Mouse (Mus musculus): Measurements from ENCODE around the gene Rbpj.

Gene Rbpj

DNA sequence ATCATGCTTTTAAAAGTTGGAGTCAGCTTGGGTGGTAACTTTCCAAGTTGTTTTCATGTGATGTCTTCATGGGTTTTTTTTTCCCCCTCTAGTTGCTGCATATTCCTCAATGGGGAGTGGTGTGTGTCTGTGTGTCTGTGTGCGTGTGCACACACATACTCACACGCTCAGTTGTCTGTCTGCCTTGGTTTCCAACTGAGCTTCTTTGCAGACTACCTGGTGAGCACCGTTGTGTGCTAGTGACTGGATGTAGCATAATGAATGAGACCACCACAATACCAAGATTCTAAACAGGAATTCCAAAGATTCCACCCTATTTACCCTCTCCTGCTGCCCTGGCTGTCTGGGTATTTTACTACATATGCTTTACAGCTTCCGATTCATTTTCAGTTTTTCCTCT, 86.0 kb downstream of the Rbpj start:
- no peak for DNase-seq

DNA sequence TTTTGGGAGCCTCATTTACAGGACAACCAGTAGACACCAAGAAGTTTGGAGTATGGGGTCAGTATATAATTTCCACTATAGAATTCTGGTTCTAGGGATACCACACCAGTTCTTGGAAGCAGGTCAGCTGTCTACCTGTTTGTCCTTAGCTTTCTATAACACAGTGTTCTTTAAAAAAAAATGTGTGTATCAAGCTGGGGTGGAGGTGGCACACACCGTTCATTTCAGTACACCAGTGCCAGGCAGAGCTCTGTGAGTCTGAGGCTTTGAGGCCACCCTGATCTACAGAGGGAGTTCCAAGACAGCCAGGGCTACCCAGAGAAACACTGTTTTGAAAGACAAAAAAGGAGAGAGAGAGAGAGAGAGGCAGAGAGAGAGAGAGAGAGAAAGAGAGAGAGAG, 87.3 kb downstream of the Rbpj start:
- no peak for DNase-seq

GRCm38 (mm10) chr5:53554180-53554579, 88.2 kb downstream of the Rbpj start:
- no peak for DNase-seq

DNA sequence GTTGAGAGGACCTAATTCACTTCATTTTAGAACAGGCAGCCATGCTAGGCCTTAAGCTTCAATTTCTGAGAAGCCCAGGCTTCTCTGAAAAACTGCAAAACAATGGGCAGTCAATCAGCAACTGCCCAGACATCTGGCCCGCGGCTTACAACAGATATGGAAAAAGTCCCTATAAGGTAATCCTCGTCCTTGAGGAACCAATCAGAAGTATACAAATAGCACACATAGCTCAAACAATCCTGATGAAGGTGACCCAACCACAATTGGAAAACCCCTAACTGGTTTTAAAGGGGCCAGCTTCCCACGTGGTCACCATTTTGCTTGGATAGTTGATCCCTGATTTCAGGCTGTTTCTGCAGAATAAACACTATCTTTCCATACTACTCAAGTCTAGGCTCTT, 89.0 kb downstream of the Rbpj start:
- no peak for DNase-seq

- no peak for DNase-seq
Observed at GRCm38 (mm10) chr5:53555474-53555873, 89.5 kb downstream of the Rbpj start.

GRCm38 (mm10) chr5:53555929-53556328, 90.0 kb downstream of the Rbpj start:
- DNase-seq, result no peak

GRCm38 (mm10) chr5:53557544-53558260, 91.8 kb downstream of the Rbpj start:
- DNase-seq, result no peak

GRCm38 (mm10) chr5:53561160-53561559, 95.2 kb downstream of the Rbpj start:
- no peak for DNase-seq

- no peak for DNase-seq
Observed at GRCm38 (mm10) chr5:53564309-53564708, 98.4 kb downstream of the Rbpj start.

DNA sequence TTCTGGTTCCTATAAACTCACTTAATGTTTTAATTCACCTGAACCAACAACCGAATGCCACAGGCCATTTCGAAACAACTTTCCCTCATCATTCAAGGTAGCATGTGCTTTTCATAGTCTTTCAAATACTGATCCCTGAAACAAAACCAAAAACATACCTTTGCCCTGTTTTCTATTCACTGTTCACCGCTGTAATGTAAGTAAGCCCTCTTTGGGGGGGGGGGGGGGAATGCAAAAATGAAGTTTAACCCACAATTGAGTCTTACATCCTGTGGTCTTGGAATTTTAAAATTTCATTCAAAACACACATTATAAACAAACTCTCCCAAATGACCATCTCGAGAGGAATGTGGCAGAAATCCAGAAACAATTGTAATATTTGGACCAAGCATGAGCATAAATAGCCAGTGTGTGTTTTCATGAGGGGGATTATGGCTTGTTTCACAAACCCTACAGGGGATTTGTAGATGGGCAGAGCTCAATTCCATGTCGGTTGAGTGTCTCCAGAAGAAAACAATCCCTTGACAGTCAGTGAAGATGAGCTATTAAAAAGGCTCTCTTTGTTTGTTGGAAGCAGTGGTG, 99.4 kb downstream of the Rbpj start:
- DNase-seq, result no peak

GRCm38 (mm10) chr5:53566485-53567083, 100.6 kb downstream of the Rbpj start:
- no peak for DNase-seq

- no peak for DNase-seq
Observed at GRCm38 (mm10) chr5:53572496-53572895, 106.5 kb downstream of the Rbpj start.

DNA sequence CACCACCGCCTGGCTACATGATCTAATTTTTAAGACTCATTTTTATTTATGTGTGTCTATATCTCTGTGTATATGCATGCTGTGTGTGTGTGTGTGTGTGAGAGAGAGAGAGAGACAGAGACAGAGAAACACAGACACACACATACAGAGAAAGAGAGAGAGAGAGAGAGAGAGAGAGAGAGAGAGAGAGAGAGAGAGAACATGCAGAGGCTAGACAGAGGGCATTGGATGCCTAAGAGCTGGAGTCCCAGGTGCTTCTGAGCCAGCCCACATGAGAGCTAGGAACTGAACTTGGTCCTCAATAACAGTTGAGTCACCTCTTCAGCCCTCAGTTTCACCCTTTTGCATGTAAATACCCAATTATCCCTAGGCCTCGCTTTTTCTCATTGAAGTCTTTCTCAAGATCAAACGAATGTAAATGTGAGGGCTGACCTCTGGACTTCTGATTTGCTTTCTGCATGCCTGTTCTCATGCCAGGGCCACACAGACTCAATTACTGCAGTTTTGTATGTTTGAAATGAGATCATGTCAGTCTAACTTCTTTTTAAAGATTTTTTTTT, 109.0 kb downstream of the Rbpj start:
- no peak for DNase-seq

- no peak for DNase-seq
Observed at GRCm38 (mm10) chr5:53577272-53577889, 111.4 kb downstream of the Rbpj start.

DNA sequence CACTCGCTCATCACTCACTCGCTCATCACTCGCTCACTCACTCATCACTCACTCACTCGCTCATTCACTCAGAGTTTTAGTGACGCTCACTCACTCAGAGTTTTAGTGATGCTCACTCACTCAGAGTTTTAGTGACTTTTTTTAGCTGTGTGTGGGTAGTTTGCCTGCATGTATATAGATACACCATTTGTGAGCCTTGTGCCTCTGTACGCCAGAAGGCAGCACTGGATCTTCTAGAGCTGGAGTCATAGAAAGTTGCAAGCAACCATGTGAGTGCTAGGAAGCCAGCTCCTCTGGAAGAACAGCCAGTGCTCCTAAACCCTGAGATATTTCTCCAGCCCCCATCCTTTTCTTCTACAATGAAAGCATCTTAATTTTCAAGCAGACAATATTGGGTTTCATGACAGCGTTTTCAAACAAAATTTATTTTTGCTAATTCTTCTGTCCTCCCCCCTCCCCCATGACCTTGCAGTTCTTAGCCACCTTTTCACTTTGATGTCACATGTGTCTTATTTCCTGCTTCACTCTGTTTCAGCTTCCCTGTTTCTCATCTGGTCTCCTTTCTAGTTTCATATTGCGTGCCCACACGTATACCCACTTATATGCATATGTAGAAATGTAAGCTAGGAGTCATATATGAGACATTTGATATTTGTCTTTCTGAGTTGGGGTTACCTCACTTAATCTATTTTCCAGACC, 118.3 kb downstream of the Rbpj start:
- DNase-seq, result no peak

GRCm38 (mm10) chr5:53588421-53589171, 122.6 kb downstream of the Rbpj start:
- no peak for DNase-seq

GRCm38 (mm10) chr5:53589172-53589960, 123.4 kb downstream of the Rbpj start:
- DNase-seq, result peak; percentile 95 to 98

GRCm38 (mm10) chr5:53590179-53590765, 124.3 kb downstream of the Rbpj start:
- DNase-seq, result peak; percentile 99 to 100

DNA sequence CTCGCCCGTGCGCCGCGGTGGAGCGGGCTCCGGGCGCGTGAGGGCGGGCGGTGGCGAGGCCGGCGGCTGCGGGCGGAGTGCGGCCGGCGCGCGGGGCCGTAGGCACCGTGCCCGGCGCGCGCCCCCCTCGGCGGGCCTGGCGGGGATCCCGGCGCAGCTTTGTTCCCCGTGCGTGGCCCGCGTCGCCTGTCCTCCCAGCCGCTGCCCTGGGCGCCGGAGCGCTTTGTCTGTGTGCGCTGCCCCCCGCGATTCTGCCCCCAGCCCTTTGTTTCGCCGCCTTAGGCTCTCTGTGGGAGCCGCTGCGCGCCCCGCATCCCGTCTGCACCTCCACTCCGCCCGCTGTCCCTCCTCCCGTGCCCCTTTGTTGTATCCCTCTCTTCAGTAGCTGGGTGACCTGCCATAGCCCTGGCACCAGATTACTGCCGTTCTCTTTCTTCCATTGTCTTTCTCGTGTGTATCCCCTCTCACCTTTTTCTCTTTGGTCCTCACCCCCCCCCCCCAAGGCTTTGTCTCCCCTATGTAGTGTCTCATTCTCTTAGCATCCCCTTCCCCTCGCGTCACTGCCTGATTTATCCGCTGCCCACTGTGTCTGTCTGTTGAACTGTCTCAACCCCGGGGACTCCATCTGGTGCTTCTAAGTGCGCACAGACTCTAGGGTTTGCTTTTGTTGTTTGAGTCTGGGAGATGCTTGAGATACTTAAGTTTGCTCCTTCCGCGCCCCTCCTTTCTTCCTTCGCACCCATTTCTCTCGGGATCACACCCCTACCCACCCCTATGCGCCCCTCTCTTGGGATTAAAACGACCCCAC, 125.1 kb downstream of the Rbpj start:
- DNase-seq, result peak; percentile 6 to 39

GRCm38 (mm10) chr5:53591683-53592050, 125.7 kb downstream of the Rbpj start:
- DNase-seq, result no peak

All from kidney, postnatal 25 days (tissue).